Mouse (Mus musculus): ENCODE data around the gene Myoz2.

- TF ChIP-seq CTCF (IDR thresholded peaks at IDR 0.05; ENCODE audit: control insufficient read depth, insufficient read depth, low read length) (no peak), POLR2A (IDR thresholded peaks at IDR 0.05; ENCODE audit: borderline replicate concordance, control insufficient read depth, low read depth, low read length) (no peak)
These were observed 37.7 kb upstream of the Myoz2 start for GRCm38 (mm10) chr3:123072472-123072871.
